ENCODE assay signal across 9 mouse cellular contexts in the genomic region with DNA sequence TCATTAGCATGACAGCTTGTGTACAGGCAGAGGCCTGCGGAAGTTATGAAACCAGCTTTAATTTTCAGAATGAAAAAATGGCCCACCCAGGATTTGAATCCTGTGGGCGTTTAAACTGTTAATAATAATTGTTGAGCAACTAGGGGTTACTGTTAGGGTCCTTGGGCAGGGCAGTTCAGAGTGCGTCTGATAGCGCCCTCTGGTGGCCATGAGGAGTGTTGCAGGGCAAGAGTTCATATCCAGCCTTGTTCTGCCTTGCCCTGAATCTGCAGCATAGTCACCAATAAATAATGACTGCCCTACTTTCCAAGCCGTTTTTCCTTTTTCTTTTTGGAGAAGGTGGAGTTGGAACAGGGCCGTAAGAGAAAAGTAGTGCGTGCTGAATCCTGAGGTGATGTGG. TPM values are rescaled to one million over a fixed set of nuclear protein-coding genes. Genes with fewer than 3 reads are reported as not detected.
DNase-seq lines count a peak whose midpoint lies in the region; ATAC-seq lines count a peak whose summit lies in the region.
"Had no signal": no experiment of that assay in that cellular context is flagged by ENCODE, and none has a peak within 500 bp of the region (broad histone marks: within the 10 kb centered on the region; RNA-seq: fewer than 3 reads in every experiment).

No protein-coding gene starts in this region.

- no peaks in the 10 kb centered on the region for H3K9me3 ChIP-seq in forebrain, embryonic 11.5 days (ENCODE audit: control insufficient read depth, low read length)
- H3K9me3 ChIP-seq in forebrain, embryonic 16.5 days (ENCODE audit: control insufficient read depth, low read length) = no peaks in the 10 kb centered on the region

- no peak overlapping the region for H3K9ac ChIP-seq in forebrain, embryonic 11.5 days (ENCODE audit: low read length)
- no peak overlapping the region for H3K9ac ChIP-seq in forebrain, embryonic 16.5 days (replicated peaks; ENCODE audit: low read depth, low read length)

- no peak overlapping the region for H3K4me3 ChIP-seq in forebrain, embryonic 11.5 days (ENCODE audit: low read depth, low read length)
- no peak overlapping the region for H3K4me3 ChIP-seq in forebrain, embryonic 16.5 days (replicated peaks; ENCODE audit: low read length)

- peak; percentile 81 for DNase-seq in forebrain, embryonic 11.5 days (ENCODE audit: low spot score)
- DNase-seq in B cell, adult 2 months = peak; percentile 84
- peak; percentile 65 for DNase-seq in adrenal gland, postnatal 25 days
- peak; percentile 63 to 81 for DNase-seq in kidney, postnatal 36 days
- peak; percentile 52 to 53 for DNase-seq in spleen, postnatal 36 days (ENCODE audit: low spot score in 2 of 2)

- WGBS in forebrain, embryonic 11.5 days = 26% methylated on average over 7 of the region's 7 CpGs
- 23% methylated on average over 7 of the region's 7 CpGs for WGBS in forebrain, embryonic 16.5 days

- ATAC-seq in forebrain, embryonic 11.5 days (replicated peaks; ENCODE audit: low FRiP score) = no peak
- ATAC-seq in forebrain, embryonic 16.5 days = no peak
- 0 out of 2 replicates have a peak, but pooled peaks have one; percentile 34 for ATAC-seq in erythroid progenitor cell, adult 5-6 weeks (replicated peaks; ENCODE audit: low FRiP score, poor library complexity, severe bottlenecking)
- ATAC-seq in megakaryocyte, adult 5-6 weeks (ENCODE audit: poor library complexity, severe bottlenecking) = peak; percentile 80

- H3K4me2 ChIP-seq in forebrain, embryonic 11.5 days (ENCODE audit: low read depth, low read length, severe bottlenecking) = no peak overlapping the region
- no peak overlapping the region for H3K4me2 ChIP-seq in forebrain, embryonic 16.5 days (ENCODE audit: low read length)

- no peaks in the 10 kb centered on the region for H3K4me1 ChIP-seq in forebrain, embryonic 11.5 days (replicated peaks; ENCODE audit: control insufficient read depth, insufficient read depth, low read length)
- H3K4me1 ChIP-seq in forebrain, embryonic 16.5 days (replicated peaks; ENCODE audit: control insufficient read depth, insufficient read depth, low read length) = no peaks in the 10 kb centered on the region

- H3K27ac ChIP-seq in forebrain, embryonic 11.5 days (ENCODE audit: low read depth, low read length) = no peak overlapping the region
- no peak overlapping the region for H3K27ac ChIP-seq in forebrain, embryonic 16.5 days (ENCODE audit: low read length)

- no peaks in the 10 kb centered on the region for H3K36me3 ChIP-seq in forebrain, embryonic 11.5 days (ENCODE audit: control insufficient read depth, insufficient read depth, low read length)
- H3K36me3 ChIP-seq in forebrain, embryonic 16.5 days (ENCODE audit: control insufficient read depth, insufficient read depth) = no peaks in the 10 kb centered on the region

- H3K27me3 ChIP-seq in forebrain, embryonic 11.5 days (ENCODE audit: control insufficient read depth, insufficient read depth, low read length) = no peaks in the 10 kb centered on the region
- H3K27me3 ChIP-seq in forebrain, embryonic 16.5 days (replicated peaks; ENCODE audit: control insufficient read depth, insufficient read depth, low read length) = no peaks in the 10 kb centered on the region

RNA-seq across cellular contexts. Expression of gene Lypd3, which starts 17.3 kb away (rescaled TPM):
- 0.69 and 0.73 TPM in 2 replicates for polyA plus RNA-seq in forebrain, embryonic 11.5 days (2014; fragmentation: Nextera tagmentation; extraction: Ambion mirVana)
- 0.29 and 0.58 TPM in 2 replicates for polyA plus RNA-seq in forebrain, embryonic 16.5 days (2015; fragmentation: Nextera tagmentation; extraction: Ambion mirVana)
- total RNA-seq in adrenal gland, postnatal 25 days (2021) = 1.5 and 1.7 TPM in 2 replicates
- total RNA-seq in erythroid progenitor cell, adult 5-6 weeks (2015; ENCODE audit: low replicate concordance) = not detected in 2 replicates
- not detected in 2 replicates for total RNA-seq in erythroid progenitor cell, adult 5-6 weeks (2017; ENCODE audit: low replicate concordance)
- total RNA-seq in megakaryocyte, adult 5-6 weeks (2015) = not detected in 2 replicates
- not detected in 2 replicates for total RNA-seq in megakaryocyte, adult 5-6 weeks (2017)

RNA-seq across cellular contexts. Expression of gene Tex101, which starts 22.8 kb away (rescaled TPM):
- polyA plus RNA-seq in forebrain, embryonic 11.5 days (2014; fragmentation: Nextera tagmentation; extraction: Ambion mirVana) = not detected in 2 replicates
- polyA plus RNA-seq in forebrain, embryonic 16.5 days (2015; fragmentation: Nextera tagmentation; extraction: Ambion mirVana) = not detected in 2 replicates
- not detected in 2 replicates for total RNA-seq in adrenal gland, postnatal 25 days (2021)
- not detected in 2 replicates for total RNA-seq in erythroid progenitor cell, adult 5-6 weeks (2015; ENCODE audit: low replicate concordance)
- not detected in 2 replicates for total RNA-seq in erythroid progenitor cell, adult 5-6 weeks (2017; ENCODE audit: low replicate concordance)
- total RNA-seq in megakaryocyte, adult 5-6 weeks (2015) = not detected in 2 replicates
- total RNA-seq in megakaryocyte, adult 5-6 weeks (2017) = not detected in 2 replicates
- total RNA-seq: layer of hippocampus, postnatal 36 days had no signal

RNA-seq across cellular contexts. Expression of gene Phldb3, which starts 43.1 kb away (rescaled TPM):
- not detected in 2 replicates for polyA plus RNA-seq in forebrain, embryonic 11.5 days (2014; fragmentation: Nextera tagmentation; extraction: Ambion mirVana)
- not detected in 2 replicates for polyA plus RNA-seq in forebrain, embryonic 16.5 days (2015; fragmentation: Nextera tagmentation; extraction: Ambion mirVana)
- 7.1 and 7.4 TPM in 2 replicates for total RNA-seq in adrenal gland, postnatal 25 days (2021)
- not detected in 2 replicates for total RNA-seq in erythroid progenitor cell, adult 5-6 weeks (2015; ENCODE audit: low replicate concordance)
- 0.64 and 7.0 TPM in 2 replicates for total RNA-seq in erythroid progenitor cell, adult 5-6 weeks (2017; ENCODE audit: low replicate concordance)
- total RNA-seq in megakaryocyte, adult 5-6 weeks (2015) = 1.0 and 1.2 TPM in 2 replicates
- 3.7 and 4.0 TPM in 2 replicates for total RNA-seq in megakaryocyte, adult 5-6 weeks (2017)

RNA-seq across cellular contexts. Expression of gene BC049730, which starts 55.4 kb away (rescaled TPM):
- polyA plus RNA-seq in forebrain, embryonic 11.5 days (2014; fragmentation: Nextera tagmentation; extraction: Ambion mirVana) = not detected in 2 replicates
- not detected in 2 replicates for polyA plus RNA-seq in forebrain, embryonic 16.5 days (2015; fragmentation: Nextera tagmentation; extraction: Ambion mirVana)
- total RNA-seq in adrenal gland, postnatal 25 days (2021) = not detected in 2 replicates
- total RNA-seq in erythroid progenitor cell, adult 5-6 weeks (2015; ENCODE audit: low replicate concordance) = not detected in 2 replicates
- total RNA-seq in erythroid progenitor cell, adult 5-6 weeks (2017; ENCODE audit: low replicate concordance) = not detected in 2 replicates
- total RNA-seq in megakaryocyte, adult 5-6 weeks (2015) = not detected in 2 replicates
- total RNA-seq in megakaryocyte, adult 5-6 weeks (2017) = not detected in 2 replicates
- total RNA-seq: layer of hippocampus, postnatal 36 days had no signal

Comparison
In these comparisons a context has a peak if more than half of its experiments do, and no peak if none do; other contexts are left out.
1. ATAC-seq: peak in erythroid progenitor cell, adult 5-6 weeks (single experiment) and megakaryocyte, adult 5-6 weeks (single experiment); none in forebrain, embryonic 11.5 days (single experiment) and forebrain, embryonic 16.5 days (single experiment).
2. Peak in every context shown above with its lines, with median percentiles within 50 percentile points of each other: DNase-seq.